ENCODE assay signal across 7 mouse cellular contexts in the genomic region with DNA sequence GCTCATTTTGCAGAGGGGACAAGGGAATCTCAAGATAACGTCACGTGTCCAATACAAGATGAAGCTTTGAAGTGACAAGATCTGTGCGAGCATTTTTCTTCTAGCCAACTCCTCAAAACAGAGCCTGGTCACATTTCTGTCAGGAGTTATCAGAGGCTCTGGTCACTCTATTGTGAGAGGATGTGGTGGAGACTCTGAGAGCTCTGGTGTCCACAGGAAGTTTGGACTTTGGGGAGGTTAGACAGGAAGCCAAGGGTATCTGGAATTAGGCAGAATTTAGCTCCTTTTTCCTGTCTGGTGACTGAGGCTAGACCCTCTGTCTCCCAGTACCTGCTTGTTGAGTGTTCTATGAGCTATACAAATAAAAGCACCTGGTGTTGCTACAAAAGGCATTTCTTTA. TPM values are rescaled to one million over a fixed set of nuclear protein-coding genes. Genes with fewer than 3 reads are reported as not detected.
A peak's percentile ranks its signal among the peaks of the same experiment; 100 is the strongest.
DNase-seq lines count a peak whose midpoint lies in the region; ATAC-seq lines count a peak whose summit lies in the region.

No protein-coding gene starts in this region.

- H3K36me3 ChIP-seq in heart, embryonic 14.5 days (ENCODE audit: control insufficient read depth, insufficient read depth, low read length) = no peaks in the 10 kb centered on the region
- peaks cover 3% of the 10 kb centered on the region; the same call in 1 of the 2 replicates for H3K36me3 ChIP-seq in embryonic facial prominence, embryonic 13.5 days
- peaks cover 8% of the 10 kb centered on the region for H3K36me3 ChIP-seq in liver, embryonic 16.5 days (ENCODE audit: control insufficient read depth, insufficient read depth)

- peak overlapping the region in 1 of 2 experiments; percentile 99; a peak in 2 of 4 replicates for H3K4me3 ChIP-seq in heart, embryonic 14.5 days (ENCODE audit: control insufficient read depth in 1 of 2, insufficient read depth in 1 of 2, low read depth in 1 of 2, low read length in 2 of 2)
- no peak overlapping the region for H3K4me3 ChIP-seq in embryonic facial prominence, embryonic 13.5 days
- no peak overlapping the region for H3K4me3 ChIP-seq in liver, embryonic 16.5 days (ENCODE audit: low read depth, low read length)

- H3K27ac ChIP-seq in heart, embryonic 14.5 days (replicated peaks in 1 of 2; ENCODE audit: control insufficient read depth in 1 of 2, insufficient read depth in 1 of 2, low read depth in 2 of 2, low read length in 2 of 2) = 0 out of 4 replicates have a peak overlapping the region, but pooled peaks of 1 of the 2 experiments have one; percentile 83
- H3K27ac ChIP-seq in embryonic facial prominence, embryonic 13.5 days = no peak overlapping the region
- peak overlapping the region; percentile 98 for H3K27ac ChIP-seq in liver, embryonic 16.5 days (ENCODE audit: low read length)

- peak overlapping the region; percentile 98 for H3K4me2 ChIP-seq in heart, embryonic 14.5 days (ENCODE audit: low read length)
- H3K4me2 ChIP-seq in embryonic facial prominence, embryonic 13.5 days = peak overlapping the region; percentile 84; the same call in 1 of the 2 replicates
- peak overlapping the region; percentile 73; the same call in 1 of the 2 replicates for H3K4me2 ChIP-seq in liver, embryonic 16.5 days (ENCODE audit: low read depth, low read length)

- H3K27me3 ChIP-seq in heart, embryonic 14.5 days (ENCODE audit: control insufficient read depth, insufficient read depth, low read length) = no peaks in the 10 kb centered on the region
- H3K27me3 ChIP-seq in embryonic facial prominence, embryonic 13.5 days = no peaks in the 10 kb centered on the region
- no peaks in the 10 kb centered on the region for H3K27me3 ChIP-seq in liver, embryonic 16.5 days (ENCODE audit: control insufficient read depth, insufficient read depth, low read depth, low read length)

- DNase-seq in heart, postnatal 4 days = no peak
- peak; percentile 77 for DNase-seq in 416B (ENCODE audit: low read depth)
- DNase-seq in spleen, postnatal 14 days (ENCODE audit: low spot score in 2 of 2) = no peak
- DNase-seq in gastrocnemius, adult 8-10 months (ENCODE audit: low spot score in 2 of 2) = no peak

- ATAC-seq in heart, embryonic 14.5 days (ENCODE audit: insufficient number of reproducible peaks, insufficient read depth, low FRiP score, low read depth) = no peak
- ATAC-seq in embryonic facial prominence, embryonic 13.5 days (ENCODE audit: insufficient number of reproducible peaks, insufficient read depth, low FRiP score, low TSS enrichment, low read depth) = no peak
- ATAC-seq in liver, embryonic 16.5 days (ENCODE audit: low read depth) = no peak

- no peaks in the 10 kb centered on the region for H3K9me3 ChIP-seq in heart, embryonic 14.5 days (ENCODE audit: control insufficient read depth, low read length)
- no peaks in the 10 kb centered on the region for H3K9me3 ChIP-seq in embryonic facial prominence, embryonic 13.5 days
- H3K9me3 ChIP-seq in liver, embryonic 16.5 days (replicated peaks; ENCODE audit: control insufficient read depth, low read length) = no peaks in the 10 kb centered on the region

- peaks cover 0 to 11% of the 10 kb centered on the region in 2 experiments for H3K4me1 ChIP-seq in heart, embryonic 14.5 days (ENCODE audit: control insufficient read depth in 2 of 2, insufficient read depth in 2 of 2, low read length in 2 of 2)
- H3K4me1 ChIP-seq in embryonic facial prominence, embryonic 13.5 days = peaks cover 28% of the 10 kb centered on the region
- peaks cover 37% of the 10 kb centered on the region for H3K4me1 ChIP-seq in liver, embryonic 16.5 days (ENCODE audit: control insufficient read depth, low read depth, low read length)

- 54% methylated on average over 3 of the region's 3 CpGs for WGBS in heart, embryonic 14.5 days
- WGBS in embryonic facial prominence, embryonic 13.5 days = 84% methylated on average over 3 of the region's 3 CpGs
- WGBS in liver, embryonic 16.5 days (ENCODE audit: insufficient replicate concordance) = 55% methylated on average over 3 of the region's 3 CpGs

- no peak overlapping the region for H3K9ac ChIP-seq in heart, embryonic 14.5 days (ENCODE audit: low read length)
- no peak overlapping the region for H3K9ac ChIP-seq in embryonic facial prominence, embryonic 13.5 days
- H3K9ac ChIP-seq in liver, embryonic 16.5 days (ENCODE audit: low read depth, low read length) = peak overlapping the region; percentile 33; the same call in 1 of the 2 replicates

RNA-seq across cellular contexts. Expression of gene Lpcat1, which starts 0.6 kb away (rescaled TPM):
- 15.4 and 19.1 TPM in 2 replicates for polyA plus RNA-seq in heart, embryonic 14.5 days (2014; fragmentation: Nextera tagmentation; extraction: Ambion mirVana)
- total RNA-seq in heart, postnatal 4 days (2021) = 10 to 100 TPM; 12.7 to 14.2 TPM
- 44.5 and 49.1 TPM in 2 replicates for polyA plus RNA-seq in embryonic facial prominence, embryonic 13.5 days (2015; fragmentation: Nextera tagmentation; extraction: Ambion mirVana)
- polyA plus RNA-seq in liver, embryonic 16.5 days (2015; fragmentation: Nextera tagmentation; extraction: Ambion mirVana) = 59.4 and 64.7 TPM in 2 replicates
- 1 to 10 TPM; 1.6 to 3.4 (median 2.6) TPM for total RNA-seq in gastrocnemius, adult 8-10 months (2022)
